Mouse (Mus musculus) skeletal muscle tissue, postnatal 0 days (tissue): Measurements from ENCODE around the gene Slc25a40. TPM values are rescaled to one million over a fixed set of nuclear protein-coding genes. Genes with fewer than 3 reads are reported as not detected.

Experiments used
- polyA plus RNA-seq: library from polyadenylated mRNA; unstranded; fragments of >200 nt; fragmentation: Nextera tagmentation; extraction: Ambion mirVana; gene quantifications from 2 replicates; pipeline ENCODE4 v1.2.1, GENCODE M21; 2015

Gene Slc25a40
- 4.9 TPM in 2 replicates for polyA plus RNA-seq

DNA sequence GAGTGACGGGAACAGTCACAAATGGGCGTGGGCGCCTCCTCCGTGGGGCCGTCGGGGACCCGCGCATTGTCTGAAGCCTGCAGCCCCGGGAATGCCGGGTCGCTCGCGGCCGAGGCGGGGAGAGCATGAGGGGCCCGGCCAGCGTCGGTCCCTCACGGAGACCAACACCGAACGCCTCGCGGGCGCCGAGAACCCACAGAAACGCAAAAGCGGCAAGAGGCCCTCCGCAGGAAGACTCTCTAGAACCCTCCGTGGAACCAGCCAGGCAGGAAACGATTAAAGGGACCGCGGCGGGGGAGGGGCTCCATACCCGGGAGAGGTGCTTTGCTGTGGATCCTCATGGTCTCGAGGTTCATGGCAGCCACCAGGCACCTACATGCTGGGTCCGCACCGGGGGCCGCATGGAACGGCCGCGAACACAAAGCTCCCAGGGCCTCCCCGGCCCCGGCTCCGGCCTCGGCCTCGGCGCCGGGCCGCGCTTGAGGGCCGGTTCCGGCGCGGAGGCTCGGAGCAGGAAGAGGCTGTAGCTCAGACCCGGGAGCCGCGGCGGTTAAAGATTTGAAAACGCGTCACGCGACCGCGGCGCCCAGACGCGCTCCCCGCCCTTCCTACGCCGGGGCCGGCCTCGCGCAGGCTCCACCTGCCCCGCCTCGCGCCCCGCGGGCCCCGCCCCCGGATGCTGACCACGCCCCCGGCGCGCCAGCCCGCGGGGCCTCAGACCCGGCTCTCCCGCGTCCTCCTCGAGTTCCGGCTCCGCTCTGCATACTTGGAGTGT is at the start of gene Slc25a40, which contains the start of gene Dbf4:
Slc25a40 (plus strand) TSS at position 694 of the 775 bp plus-strand sequence.
Dbf4 (minus strand) TSS at position 560 of the 775 bp plus-strand sequence.

Other genes starting within 250 kb of the Slc25a40 start
- gene Adam22, start 54.7 kb upstream of the Slc25a40 start, polyA plus RNA-seq: 3.6 and 4.4 TPM in 2 replicates
- 6.7 and 7.7 TPM in 2 replicates for gene Dbf4, start 134 bp upstream of the Slc25a40 start, polyA plus RNA-seq
- gene Rundc3b, start 200.1 kb downstream of the Slc25a40 start, polyA plus RNA-seq: 0.22 and 0.39 TPM in 2 replicates
- gene Abcb1a, start 237.2 kb downstream of the Slc25a40 start, polyA plus RNA-seq: 0.37 and 0.58 TPM in 2 replicates